Mouse (Mus musculus) Patski (cell line): ENCODE results near the gene Taar8b. TPM values are rescaled to one million over a fixed set of nuclear protein-coding genes. Genes with fewer than 3 reads are reported as not detected.
"Not testable (repeated sequence)": the region's sequence is repeated elsewhere in the genome, so short reads cannot be mapped to it uniquely, and the experiment has no call there.

Source experiments
- ATAC-seq: fragments of 100-300 bp; one replicate; pipeline ENCODE4 v1.8.0; 2021
- CTCF ChIA-PET: fragments of 350-600 bp; sonication (Branson Sonifier 250); formaldehyde crosslinking; loops from one replicate; lab custom pipeline; 2022; ENCODE audit warnings: inconsistent platforms; lab: Charles Lee
- POLR2A ChIA-PET: fragments of 350-600 bp; sonication (Branson Sonifier 250); formaldehyde crosslinking; loops from one replicate; lab custom pipeline; 2022; ENCODE audit warnings: antibody characterized with exemption, inconsistent platforms; lab: Charles Lee
- DNase-seq: peaks from one replicate; pipeline ENCODE4 v3.0.0-alpha.2; 2011; ENCODE audit warnings: low read depth, low spot score
- H3K27me3 ChIP-seq: fragments of 371-371 bp; one replicate; pipeline ENCODE4 v1.5.1; 2021
- CTCF ChIP-seq: fragments of 100-300 bp; IDR thresholded peaks from one replicate; pipeline ENCODE4 v1.5.1; 2021
- in situ Hi-C: fragments of 300-500 bp; cut with MboI; formaldehyde crosslinking; loops from 3 replicates; pipeline ENCODE4 v1.11.1; 2018; ENCODE audit warnings: low pct_unique_long_range_greater_than_20kb, mixed read lengths
- polyA plus RNA-seq: library from polyadenylated mRNA; unstranded; gene quantifications from one replicate; pipeline ENCODE4 v1.2.3, GENCODE M21; 2021

The Taar8b gene
- polyA plus RNA-seq: not detected

- no peak for ATAC-seq
- no peak for TF ChIP-seq CTCF
- peaks cover 38% of the 10 kb centered on the region for H3K27me3 ChIP-seq
- DNase-seq: no peak
- in situ Hi-C loops: loop anchor here (25.0 kb wide), 1 partner anchor 1005 kb away; no protein-coding TSS in a partner anchor
- POLR2A ChIA-PET: no interaction called here
- CTCF ChIA-PET: no interaction called here
These were observed at the start of gene Taar8b for GRCm38 (mm10) chr10:24092194-24092593. Gene Taar8b (minus strand): TSS chr10:24092294.

GRCm38 (mm10) chr10:24138623-24139261, 46.6 kb upstream of the Taar8b start:
- DNase-seq (no peak), ATAC-seq (no peak)
- TF ChIP-seq CTCF: no peak
- in situ Hi-C loops: no loop called here
- CTCF ChIA-PET: interaction anchor here (1.5 kb wide), 1 partner anchor 11 kb away, joined by 4 read pairs; no protein-coding TSS in a partner anchor
- peaks cover 13% of the 10 kb centered on the region for H3K27me3 ChIP-seq
- POLR2A ChIA-PET: no interaction called here

GRCm38 (mm10) chr10:24134071-24134645, 42.1 kb upstream of the Taar8b start:
- in situ Hi-C loops: loop anchor here (5.0 kb wide), 1 partner anchor 317 kb away; no protein-coding TSS in a partner anchor
- ChIA-PET POLR2A (no interaction called here), CTCF (no interaction called here)
- no peak for ATAC-seq
- no peak for TF ChIP-seq CTCF
- no peak for DNase-seq
- peaks cover 4% of the 10 kb centered on the region for H3K27me3 ChIP-seq

- in situ Hi-C loops: loop anchor here (5.0 kb wide), 1 partner anchor 316 kb away; no protein-coding TSS in a partner anchor
- DNase-seq (no peak), ATAC-seq (no peak)
- peaks cover 4% of the 10 kb centered on the region for H3K27me3 ChIP-seq
- POLR2A ChIA-PET: no interaction called here
- CTCF ChIA-PET: no interaction called here
- TF ChIP-seq CTCF: no peak
These were observed 41.0 kb upstream of the Taar8b start for GRCm38 (mm10) chr10:24133132-24133531.

- ATAC-seq (no peak), DNase-seq (no peak)
- TF ChIP-seq CTCF: no peak
- no peaks in the 10 kb centered on the region for H3K27me3 ChIP-seq
- POLR2A ChIA-PET: interaction anchor here (1.1 kb wide), 1 partner anchor 10 kb away, joined by 3 read pairs; no protein-coding TSS in a partner anchor
- in situ Hi-C loops: loop anchor here (5.0 kb wide), 1 partner anchor 315 kb away; no protein-coding TSS in a partner anchor
- CTCF ChIA-PET: interaction anchor here (0.9 to 1.8 kb wide), 7 partner anchors 7 to 157 kb away, joined by 3 to 6 read pairs (median 3); no protein-coding TSS in a partner anchor
These were observed 40.2 kb upstream of the Taar8b start for GRCm38 (mm10) chr10:24132273-24132672.

GRCm38 (mm10) chr10:24131451-24132262, 39.6 kb upstream of the Taar8b start:
- in situ Hi-C loops: loop anchor here (5.0 kb wide), 1 partner anchor 314 kb away; no protein-coding TSS in a partner anchor
- H3K27me3 ChIP-seq: no peaks in the 10 kb centered on the region
- no peak for DNase-seq
- ChIA-PET POLR2A (interaction anchor here (0.5 to 1.1 kb wide), 2 partner anchors 10 to 22 kb away, joined by 3 read pairs; no protein-coding TSS in a partner anchor), CTCF (interaction anchor here (0.6 to 1.8 kb wide), 14 partner anchors 8 to 321 kb away, joined by 3 to 6 read pairs (median 3); partner anchors contain the start of gene Taar9)
- peak; percentile 71 for ATAC-seq
- peak; percentile 57 for TF ChIP-seq CTCF

- ChIA-PET POLR2A (no interaction called here), CTCF (interaction anchor here (1.0 to 2.1 kb wide), 4 partner anchors 9 to 31 kb away, joined by 3 to 7 read pairs (median 4); no protein-coding TSS in a partner anchor)
- in situ Hi-C loops: no loop called here
- TF ChIP-seq CTCF: peak; percentile 63
- peaks cover 25% of the 10 kb centered on the region for H3K27me3 ChIP-seq
- ATAC-seq (no peak), DNase-seq (no peak)
These were observed 19.2 kb upstream of the Taar8b start for GRCm38 (mm10) chr10:24111116-24111778.

- POLR2A ChIA-PET, in situ Hi-C loops, DNase-seq, ATAC-seq: not testable (repeated sequence)
- CTCF ChIA-PET: interaction anchor here (1.1 kb wide), 1 partner anchor 22 kb away, joined by 3 read pairs; no protein-coding TSS in a partner anchor
- peaks cover 28% of the 10 kb centered on the region for H3K27me3 ChIP-seq
These were observed 17.3 kb upstream of the Taar8b start, which contains the start of gene Taar9 for GRCm38 (mm10) chr10:24109434-24109833. Gene Taar9 (minus strand): TSS chr10:24109534.

GRCm38 (mm10) chr10:24108236-24108635, 16.1 kb upstream of the Taar8b start:
- DNase-seq: no peak
- TF ChIP-seq CTCF: no peak
- no peak for ATAC-seq
- in situ Hi-C loops: no loop called here
- ChIA-PET CTCF (interaction anchor here (1.1 kb wide), 1 partner anchor 23 kb away, joined by 3 read pairs; no protein-coding TSS in a partner anchor), POLR2A (no interaction called here)
- peaks cover 28% of the 10 kb centered on the region for H3K27me3 ChIP-seq

GRCm38 (mm10) chr10:24107747-24108146, 15.7 kb upstream of the Taar8b start:
- ATAC-seq (no peak), DNase-seq (no peak)
- TF ChIP-seq CTCF: no peak
- POLR2A ChIA-PET: no interaction called here
- CTCF ChIA-PET: no interaction called here
- in situ Hi-C loops: no loop called here
- H3K27me3 ChIP-seq: peaks cover 28% of the 10 kb centered on the region

- ATAC-seq, CTCF ChIA-PET, in situ Hi-C loops, DNase-seq, POLR2A ChIA-PET: not testable (repeated sequence)
- peaks cover 14% of the 10 kb centered on the region for H3K27me3 ChIP-seq
These were observed 11.2 kb upstream of the Taar8b start for GRCm38 (mm10) chr10:24103299-24103698.

- in situ Hi-C loops, DNase-seq, POLR2A ChIA-PET, ATAC-seq, CTCF ChIA-PET: not testable (repeated sequence)
- H3K27me3 ChIP-seq: peaks cover 15% of the 10 kb centered on the region
These were observed 9.7 kb upstream of the Taar8b start, which contains the start of gene Taar8c for GRCm38 (mm10) chr10:24101812-24102211. Gene Taar8c (minus strand): TSS chr10:24101912.

GRCm38 (mm10) chr10:24097010-24097409, 4.9 kb upstream of the Taar8b start:
- in situ Hi-C loops: loop anchor here (25.0 kb wide), 1 partner anchor 1010 kb away; no protein-coding TSS in a partner anchor
- DNase-seq, CTCF ChIA-PET, ATAC-seq, POLR2A ChIA-PET: not testable (repeated sequence)
- H3K27me3 ChIP-seq: peaks cover 28% of the 10 kb centered on the region
